1 mouse cellular context compared by ENCODE assay signal in genomic region chr9:121981466-121982105, GRCm38 (mm10).
A peak's percentile ranks its signal among the peaks of the same experiment; 100 is the strongest.
TF ChIP-seq lines count a peak whose summit lies in the region.

No protein-coding gene starts in this region.

TF ChIP-seq in CH12.LX, 34 proteins besides CTCF, POLR2A, EP300 and RAD21 (continued from another document):
- TF ChIP-seq NELFE (IDR thresholded peaks at IDR 0.05; ENCODE audit: low read depth, low read length) (no peak), CHD1 (IDR thresholded peaks at IDR 0.05; ENCODE audit: low read depth, low read length) (no peak), MAX (IDR thresholded peaks at IDR 0.05; ENCODE audit: low read length) (peak; percentile 64; the same call in 1 of the 2 replicates), USF2 (conservative IDR thresholded peaks at IDR 0.05; ENCODE audit: low read depth, low read length) (no peak; the same call in 1 of the 2 replicates), MYC (IDR thresholded peaks at IDR 0.05; ENCODE audit: low read depth, low read length) (no peak), MEF2A (IDR thresholded peaks at IDR 0.05; ENCODE audit: borderline replicate concordance, low read depth, low read length) (no peak), USF1 (IDR thresholded peaks at IDR 0.05; ENCODE audit: low read depth, low read length) (peak; percentile 46), ZNF384 (IDR thresholded peaks at IDR 0.05; ENCODE audit: low read depth, low read length) (no peak)
